Mouse (Mus musculus) hindbrain, embryonic 10.5 days (tissue): ENCODE measurements around the gene Arvcf. TPM values are rescaled to one million over a fixed set of nuclear protein-coding genes. Genes with fewer than 3 reads are reported as not detected.

ENCODE experiments used
- DNase-seq: peaks from one replicate; pipeline ENCODE4 v3.0.0-alpha.2; 2017; ENCODE audit warnings: low spot score
- H3K27ac ChIP-seq: fragments of 300-500 bp; sonication (generic); 2 replicates; pipeline ENCODE4 v1.5.1; 2016; ENCODE audit warnings: mild to moderate bottlenecking, moderate library complexity
- H3K27me3 ChIP-seq: fragments of 300-500 bp; sonication (generic); 2 replicates; pipeline ENCODE4 v1.6.1; 2016; ENCODE audit warnings: mild to moderate bottlenecking; ENCODE audit not compliant: poor library complexity, insufficient read depth, severe bottlenecking
- H3K36me3 ChIP-seq: fragments of 300-500 bp; sonication (generic); 2 replicates; pipeline ENCODE4 v1.6.1; 2016; ENCODE audit warnings: mild to moderate bottlenecking, moderate library complexity
- H3K4me1 ChIP-seq: fragments of 300-500 bp; sonication (generic); replicated peaks from 2 replicates; pipeline ENCODE4 v1.6.1; 2016; ENCODE audit warnings: mild to moderate bottlenecking
- H3K4me3 ChIP-seq: fragments of 300-500 bp; sonication (generic); 2 replicates; pipeline ENCODE4 v1.5.1; 2016; ENCODE audit warnings: mild to moderate bottlenecking, moderate library complexity
- H3K9me3 ChIP-seq: fragments of 300-500 bp; sonication (generic); 2 replicates; pipeline ENCODE4 v1.6.1; 2016; ENCODE audit warnings: mild to moderate bottlenecking, moderate library complexity
- WGBS: fragments of 180-500 bp; shearing (Covaris S2); methylation state at CpG from one replicate; pipeline ENCODE4 v1.1.7; 2016; 5-methylcytosine and 5-hydroxymethylcytosine counted together
- polyA plus RNA-seq: library from polyadenylated mRNA; unstranded; fragments of >200 nt; fragmentation: Nextera tagmentation; extraction: Ambion mirVana; gene quantifications from 2 replicates; pipeline ENCODE4 v1.2.1, GENCODE M21; 2016

The Arvcf gene
- polyA plus RNA-seq, 1 experiment from 2014 or later: 115 TPM

- H3K27me3 ChIP-seq: no peaks in the 10 kb centered on the region
- H3K4me1 ChIP-seq: peaks cover 100% of the 10 kb centered on the region
- H3K27ac ChIP-seq: peak overlapping the region; percentile 90
- H3K36me3 ChIP-seq: no peaks in the 10 kb centered on the region
- no peaks in the 10 kb centered on the region for H3K9me3 ChIP-seq
- no peak overlapping the region for H3K4me3 ChIP-seq
- no peak for DNase-seq
- WGBS: 73% methylated on average over 7 of the region's 7 CpGs
Measured at GRCm38 (mm10) chr16:18384211-18384610, 36.2 kb downstream of the Arvcf start.

- H3K4me3 ChIP-seq: no peak overlapping the region
- H3K4me1 ChIP-seq: peaks cover 100% of the 10 kb centered on the region
- WGBS: 47% methylated on average over 8 of the region's 8 CpGs
- DNase-seq: no peak
- no peaks in the 10 kb centered on the region for H3K9me3 ChIP-seq
- peak overlapping the region; percentile 90 for H3K27ac ChIP-seq
- no peaks in the 10 kb centered on the region for H3K36me3 ChIP-seq
- no peaks in the 10 kb centered on the region for H3K27me3 ChIP-seq
Measured at GRCm38 (mm10) chr16:18384659-18385058, 36.7 kb downstream of the Arvcf start.

- Histone ChIP-seq H3K27ac (peak overlapping the region; percentile 90), H3K4me3 (no peak overlapping the region), H3K9me3 (no peaks in the 10 kb centered on the region), H3K36me3 (no peaks in the 10 kb centered on the region), H3K27me3 (no peaks in the 10 kb centered on the region), H3K4me1 (peaks cover 100% of the 10 kb centered on the region)
- DNase-seq: no peak
- WGBS: 58% methylated on average over 5 of the region's 5 CpGs
Measured at GRCm38 (mm10) chr16:18385411-18385810, 37.4 kb downstream of the Arvcf start.

- H3K4me1 ChIP-seq: peaks cover 98% of the 10 kb centered on the region
- H3K9me3 ChIP-seq: no peaks in the 10 kb centered on the region
- no peak overlapping the region for H3K4me3 ChIP-seq
- H3K36me3 ChIP-seq: no peaks in the 10 kb centered on the region
- no peak for DNase-seq
- WGBS: 79% methylated on average over 7 of the region's 7 CpGs
- H3K27me3 ChIP-seq: no peaks in the 10 kb centered on the region
- H3K27ac ChIP-seq: peak overlapping the region; percentile 85
Measured at GRCm38 (mm10) chr16:18386451-18386850, 38.5 kb downstream of the Arvcf start.

- no peak for DNase-seq
- H3K9me3 ChIP-seq: no peaks in the 10 kb centered on the region
- H3K27ac ChIP-seq: peak overlapping the region; percentile 85
- H3K4me3 ChIP-seq: no peak overlapping the region
- H3K4me1 ChIP-seq: peaks cover 98% of the 10 kb centered on the region
- H3K27me3 ChIP-seq: no peaks in the 10 kb centered on the region
- WGBS: 52% methylated on average over 3 of the region's 3 CpGs
- H3K36me3 ChIP-seq: no peaks in the 10 kb centered on the region
Measured at GRCm38 (mm10) chr16:18386972-18387371, 39.0 kb downstream of the Arvcf start.

GRCm38 (mm10) chr16:18387704-18388582 is 40.0 kb downstream of the Arvcf start:
- no peaks in the 10 kb centered on the region for H3K27me3 ChIP-seq
- 40% methylated on average over 7 of the region's 7 CpGs for WGBS
- H3K4me3 ChIP-seq: peak overlapping the region; percentile 11; the same call in 1 of the 2 replicates
- H3K27ac ChIP-seq: peak overlapping the region; percentile 85
- H3K36me3 ChIP-seq: no peaks in the 10 kb centered on the region
- DNase-seq: no peak
- peaks cover 97% of the 10 kb centered on the region for H3K4me1 ChIP-seq
- H3K9me3 ChIP-seq: no peaks in the 10 kb centered on the region

- H3K27ac ChIP-seq: peak overlapping the region; percentile 85
- WGBS: 88% methylated on average over 14 of the region's 14 CpGs
Measured at GRCm38 (mm10) chr16:18388583-18389435, 40.8 kb downstream of the Arvcf start.

GRCm38 (mm10) chr16:18390399-18390798 is 42.4 kb downstream of the Arvcf start:
- Histone ChIP-seq H3K4me3 (no peak overlapping the region), H3K27me3 (no peaks in the 10 kb centered on the region), H3K4me1 (peaks cover 97% of the 10 kb centered on the region), H3K36me3 (no peaks in the 10 kb centered on the region), H3K27ac (peak overlapping the region; percentile 70), H3K9me3 (no peaks in the 10 kb centered on the region)
- 73% methylated on average over 6 of the region's 6 CpGs for WGBS
- no peak for DNase-seq

More at GRCm38 (mm10) chr16:18388583-18389435, 40.8 kb downstream of the Arvcf start:
- Histone ChIP-seq H3K4me3 (0 out of 2 replicates have a peak overlapping the region, but pooled peaks have one; percentile 11), H3K27me3 (no peaks in the 10 kb centered on the region), H3K36me3 (no peaks in the 10 kb centered on the region), H3K9me3 (no peaks in the 10 kb centered on the region), H3K4me1 (peaks cover 97% of the 10 kb centered on the region)
- DNase-seq: no peak

GRCm38 (mm10) chr16:18391127-18391526 is 43.1 kb downstream of the Arvcf start:
- H3K27me3 ChIP-seq: no peaks in the 10 kb centered on the region
- peaks cover 97% of the 10 kb centered on the region for H3K4me1 ChIP-seq
- peaks cover 3% of the 10 kb centered on the region for H3K36me3 ChIP-seq
- H3K9me3 ChIP-seq: no peaks in the 10 kb centered on the region
- no peak for DNase-seq
- 95% methylated on average over 3 of the region's 3 CpGs for WGBS
- no peak overlapping the region for H3K4me3 ChIP-seq
- peak overlapping the region; percentile 99; the same call in 1 of the 2 replicates for H3K27ac ChIP-seq

- Histone ChIP-seq H3K27me3 (no peaks in the 10 kb centered on the region), H3K36me3 (peaks cover 9% of the 10 kb centered on the region), H3K4me3 (peak overlapping the region; percentile 86; the same call in 1 of the 2 replicates), H3K9me3 (no peaks in the 10 kb centered on the region), H3K27ac (peak overlapping the region; percentile 99), H3K4me1 (peaks cover 97% of the 10 kb centered on the region)
- WGBS: 91% methylated on average over 3 of the region's 3 CpGs
- DNase-seq: no peak
Measured at GRCm38 (mm10) chr16:18391728-18392127, 43.7 kb downstream of the Arvcf start.

GRCm38 (mm10) chr16:18392469-18393426 is 44.8 kb downstream of the Arvcf start:
- Histone ChIP-seq H3K36me3 (peaks cover 19% of the 10 kb centered on the region), H3K9me3 (no peaks in the 10 kb centered on the region), H3K4me1 (peaks cover 95% of the 10 kb centered on the region), H3K27ac (peak overlapping the region; percentile 99), H3K4me3 (peak overlapping the region; percentile 86), H3K27me3 (no peaks in the 10 kb centered on the region)
- WGBS: under 1% methylated on average over 63 of the region's 63 CpGs
- peak; percentile 91 for DNase-seq

GRCm38 (mm10) chr16:18393595-18393994 is 45.6 kb downstream of the Arvcf start:
- Histone ChIP-seq H3K27me3 (no peaks in the 10 kb centered on the region), H3K9me3 (no peaks in the 10 kb centered on the region)
- WGBS: 50% methylated on average over 5 of the region's 5 CpGs

More at GRCm38 (mm10) chr16:18393595-18393994, 45.6 kb downstream of the Arvcf start:
- DNase-seq: no peak
- Histone ChIP-seq H3K4me1 (peaks cover 95% of the 10 kb centered on the region), H3K36me3 (peaks cover 28% of the 10 kb centered on the region), H3K27ac (peak overlapping the region; percentile 99), H3K4me3 (peak overlapping the region; percentile 86)
